Mouse (Mus musculus): Measurements from ENCODE around the gene Ces1h.

GRCm38 (mm10) chr8:93331151-93331550 is 48.4 kb downstream of the Ces1h start:
- TF ChIP-seq CTCF (IDR thresholded peaks at IDR 0.05; ENCODE audit: low read depth, low read length) (no peak), EP300 (IDR thresholded peaks at IDR 0.05; ENCODE audit: insufficient read depth, low read depth, low read length) (no peak)
